Mouse (Mus musculus): ENCODE data around the gene Padi6. TPM values are rescaled to one million over a fixed set of nuclear protein-coding genes. Genes with fewer than 3 reads are reported as not detected.

The Padi6 gene
- total and polyA plus RNA-seq, 2 experiments from 2014 or later: 0.11 to 0.58 TPM

DNA sequence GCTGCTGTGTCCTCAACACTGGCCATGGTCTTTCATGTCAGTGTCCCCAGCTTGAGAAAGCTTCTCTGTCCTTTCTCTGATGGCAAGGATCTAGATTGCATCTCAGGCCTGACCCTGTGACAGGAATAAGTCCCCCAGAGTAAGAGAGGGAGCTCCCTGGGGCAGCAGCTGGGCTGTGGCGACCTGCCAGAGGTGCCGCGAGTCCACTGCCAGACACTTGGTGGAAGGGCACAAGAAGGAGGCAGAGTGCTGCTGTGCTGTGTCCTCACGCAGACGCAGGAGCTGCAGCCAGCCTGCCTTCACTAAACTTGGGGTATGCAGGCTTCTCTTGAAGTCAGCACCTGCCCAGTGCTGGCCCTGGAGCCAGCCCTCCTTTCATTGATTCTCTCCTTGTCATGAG lies 31.1 kb downstream of the Padi6 start:
- 47% methylated on average over 5 of the region's 5 CpGs for WGBS
- H3K27me3 ChIP-seq (ENCODE audit: insufficient read depth, low read length): no peaks in the 10 kb centered on the region
- H3K9ac ChIP-seq (replicated peaks; ENCODE audit: low read length): no peak overlapping the region
- H3K27ac ChIP-seq: no peak overlapping the region
- no peak for TF ChIP-seq CTCF (IDR thresholded peaks at IDR 0.05; ENCODE audit: low read depth)
- no peak overlapping the region for H3K4me3 ChIP-seq (ENCODE audit: low read length)
- H3K9me3 ChIP-seq (ENCODE audit: low read length): no peaks in the 10 kb centered on the region
- H3K36me3 ChIP-seq (ENCODE audit: insufficient read depth, low read length): peaks cover 39% of the 10 kb centered on the region
- no peak overlapping the region for H3K4me2 ChIP-seq (ENCODE audit: low read depth, low read length)
- ATAC-seq (no peak), DNase-seq (ENCODE audit: low spot score) (peak; percentile 19)
- H3K4me1 ChIP-seq (ENCODE audit: insufficient read depth, low read length): no peaks in the 10 kb centered on the region

DNA sequence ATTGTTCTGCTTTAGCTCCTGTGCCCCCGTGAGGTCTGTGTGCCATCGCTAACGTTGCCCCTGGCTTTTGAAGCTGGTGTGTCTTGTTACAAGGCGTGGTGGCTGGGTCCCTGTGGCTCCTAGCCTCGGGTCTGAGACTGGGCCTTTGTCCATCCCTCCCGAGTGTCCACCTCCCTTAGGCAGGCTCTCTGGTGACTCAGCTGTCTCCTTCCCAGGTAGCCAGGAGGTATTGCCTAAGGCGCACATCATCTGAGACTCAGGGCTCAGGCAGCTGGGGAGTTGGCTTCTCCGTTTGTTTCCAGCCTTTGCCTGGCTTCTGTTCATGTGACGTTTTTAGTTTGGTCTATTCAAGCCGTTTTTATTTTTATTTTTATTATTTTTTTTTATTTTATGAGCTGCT lies 31.7 kb downstream of the Padi6 start:
- ATAC-seq (no peak), DNase-seq (ENCODE audit: low spot score) (no peak)
- peaks cover 33% of the 10 kb centered on the region for H3K36me3 ChIP-seq (ENCODE audit: insufficient read depth, low read length)
- H3K4me1 ChIP-seq (ENCODE audit: insufficient read depth, low read length): no peaks in the 10 kb centered on the region
- no peaks in the 10 kb centered on the region for H3K27me3 ChIP-seq (ENCODE audit: insufficient read depth, low read length)
- no peak overlapping the region for H3K27ac ChIP-seq
- H3K9me3 ChIP-seq (ENCODE audit: low read length): no peaks in the 10 kb centered on the region
- H3K4me2 ChIP-seq (ENCODE audit: low read depth, low read length): no peak overlapping the region
- no peak overlapping the region for H3K9ac ChIP-seq (replicated peaks; ENCODE audit: low read length)
- 70% methylated on average over 10 of the region's 10 CpGs for WGBS
- TF ChIP-seq CTCF (IDR thresholded peaks at IDR 0.05; ENCODE audit: low read depth): no peak
- no peak overlapping the region for H3K4me3 ChIP-seq (ENCODE audit: low read length)

DNA sequence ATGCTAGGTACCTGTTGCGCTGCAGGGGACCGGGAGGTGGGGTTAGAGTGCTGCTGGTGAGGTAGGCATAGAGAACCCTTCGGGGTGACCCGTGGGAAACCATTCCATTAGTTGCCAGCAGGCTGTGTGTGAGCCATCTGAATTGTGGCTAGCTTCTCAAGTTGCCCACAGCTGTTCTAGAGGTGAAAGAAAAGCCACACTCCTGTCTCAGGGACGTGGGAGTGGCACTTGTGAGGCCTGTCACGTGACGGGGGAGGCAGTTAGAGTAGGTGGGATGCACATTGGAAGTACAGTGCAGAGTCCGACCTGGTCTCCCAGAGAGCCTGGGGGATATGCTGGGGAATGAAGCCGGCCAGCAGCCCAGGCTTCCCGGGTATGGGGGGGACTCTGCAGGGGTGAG lies 32.8 kb downstream of the Padi6 start:
- TF ChIP-seq CTCF (IDR thresholded peaks at IDR 0.05; ENCODE audit: low read depth): no peak
- 85% methylated on average over 10 of the region's 10 CpGs for WGBS

DNA sequence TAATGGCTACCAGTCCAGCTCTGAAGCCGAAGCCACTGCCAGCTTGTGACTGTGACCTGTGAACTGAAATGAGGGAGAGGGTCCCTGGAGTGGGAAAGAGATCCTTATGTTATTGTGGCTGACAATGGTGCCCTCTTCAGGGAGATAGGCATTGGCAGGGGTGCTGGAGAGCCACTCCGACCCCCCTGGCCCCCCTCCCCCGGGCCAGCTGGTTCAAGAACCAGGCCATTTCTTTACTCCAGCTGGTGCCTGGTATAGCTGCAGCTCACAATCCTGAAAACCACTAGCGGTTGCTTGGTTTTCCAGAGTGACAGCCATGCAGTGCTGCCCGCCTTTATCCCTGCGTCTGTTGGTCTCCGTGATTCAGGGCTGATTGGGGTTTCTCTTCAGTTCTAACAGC lies 33.3 kb downstream of the Padi6 start:
- Histone ChIP-seq H3K9me3 (ENCODE audit: low read length) (no peaks in the 10 kb centered on the region), H3K36me3 (ENCODE audit: insufficient read depth, low read length) (peaks cover 31% of the 10 kb centered on the region), H3K4me2 (ENCODE audit: low read depth, low read length) (no peak overlapping the region), H3K9ac (replicated peaks; ENCODE audit: low read length) (no peak overlapping the region), H3K4me3 (ENCODE audit: low read length) (no peak overlapping the region), H3K27ac (no peak overlapping the region), H3K27me3 (ENCODE audit: insufficient read depth, low read length) (no peaks in the 10 kb centered on the region), H3K4me1 (ENCODE audit: insufficient read depth, low read length) (no peaks in the 10 kb centered on the region)
- no peak for TF ChIP-seq CTCF (IDR thresholded peaks at IDR 0.05; ENCODE audit: low read depth)
- ATAC-seq: no peak
- peak; percentile 46 for DNase-seq (ENCODE audit: low spot score)
- WGBS: 54% methylated on average over 7 of the region's 7 CpGs

More for the DNA sequence above, 32.8 kb downstream of the Padi6 start:
- Histone ChIP-seq H3K4me3 (ENCODE audit: low read length) (no peak overlapping the region), H3K9ac (replicated peaks; ENCODE audit: low read length) (no peak overlapping the region), H3K4me1 (ENCODE audit: insufficient read depth, low read length) (no peaks in the 10 kb centered on the region), H3K36me3 (ENCODE audit: insufficient read depth, low read length) (peaks cover 31% of the 10 kb centered on the region), H3K4me2 (ENCODE audit: low read depth, low read length) (no peak overlapping the region), H3K27me3 (ENCODE audit: insufficient read depth, low read length) (no peaks in the 10 kb centered on the region), H3K27ac (no peak overlapping the region), H3K9me3 (ENCODE audit: low read length) (no peaks in the 10 kb centered on the region)
- ATAC-seq: no peak
- no peak for DNase-seq (ENCODE audit: low spot score)

DNA sequence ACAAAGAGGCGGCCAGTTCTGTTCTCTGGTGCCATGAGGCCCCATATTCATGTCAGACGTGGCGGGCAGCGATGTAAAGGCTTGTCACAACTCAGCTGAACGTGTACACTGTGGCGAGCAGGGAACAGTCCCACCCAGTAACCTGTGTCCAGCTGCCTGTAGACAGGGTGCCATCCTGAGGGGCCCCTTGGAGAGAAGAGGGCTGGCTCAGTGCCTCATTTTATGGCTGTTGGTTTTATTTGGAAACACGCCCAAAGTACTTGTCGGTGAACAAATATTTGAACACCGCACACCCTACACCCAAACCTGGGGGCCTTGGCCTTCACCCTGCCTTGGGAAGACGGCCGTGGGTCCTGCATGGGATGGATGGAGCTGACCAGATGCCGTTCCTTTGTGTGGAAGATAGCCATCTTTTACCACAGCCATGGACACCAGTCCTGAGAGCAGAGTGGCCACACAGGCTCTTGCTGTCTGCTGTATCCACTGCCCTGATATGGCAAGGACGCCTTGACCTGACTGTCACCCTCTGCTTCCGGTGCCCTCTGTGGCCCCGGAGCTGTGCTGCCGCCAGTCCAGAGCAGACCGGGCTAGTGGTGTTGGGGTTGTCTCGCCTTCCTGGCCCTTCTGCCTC lies 34.0 kb downstream of the Padi6 start:
- H3K4me3 ChIP-seq (ENCODE audit: low read length): no peak overlapping the region
- H3K4me1 ChIP-seq (ENCODE audit: insufficient read depth, low read length): no peaks in the 10 kb centered on the region
- ATAC-seq (no peak), DNase-seq (ENCODE audit: low spot score) (no peak)
- H3K4me2 ChIP-seq (ENCODE audit: low read depth, low read length): no peak overlapping the region
- 75% methylated on average over 18 of the region's 18 CpGs for WGBS
- H3K9ac ChIP-seq (replicated peaks; ENCODE audit: low read length): no peak overlapping the region
- TF ChIP-seq CTCF (IDR thresholded peaks at IDR 0.05; ENCODE audit: low read depth): no peak
- H3K27ac ChIP-seq: no peak overlapping the region
- H3K9me3 ChIP-seq (ENCODE audit: low read length): no peaks in the 10 kb centered on the region
- no peaks in the 10 kb centered on the region for H3K27me3 ChIP-seq (ENCODE audit: insufficient read depth, low read length)
- peaks cover 31% of the 10 kb centered on the region for H3K36me3 ChIP-seq (ENCODE audit: insufficient read depth, low read length)

DNA sequence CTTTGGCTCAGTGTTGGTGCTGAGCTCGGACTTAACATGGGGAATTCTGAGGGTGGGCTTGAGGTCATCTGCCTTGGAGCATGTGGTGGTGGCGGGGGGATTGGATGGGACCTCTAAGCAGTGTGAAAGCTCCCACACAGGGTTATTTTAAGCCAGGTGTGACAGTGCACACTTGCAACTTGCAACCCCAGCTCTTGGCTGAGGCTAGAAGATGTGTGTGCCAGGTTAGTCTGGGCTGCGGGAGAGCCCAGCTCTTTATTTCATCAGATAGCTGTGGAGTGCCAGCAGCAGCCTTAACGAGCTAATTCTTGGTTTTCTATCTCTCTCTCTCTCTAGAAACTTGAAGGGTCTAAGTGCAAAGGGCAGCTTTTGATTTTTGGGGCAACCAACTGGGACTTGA lies 34.8 kb downstream of the Padi6 start:
- Histone ChIP-seq H3K9me3 (ENCODE audit: low read length) (no peaks in the 10 kb centered on the region), H3K4me1 (ENCODE audit: insufficient read depth, low read length) (no peaks in the 10 kb centered on the region)

DNA sequence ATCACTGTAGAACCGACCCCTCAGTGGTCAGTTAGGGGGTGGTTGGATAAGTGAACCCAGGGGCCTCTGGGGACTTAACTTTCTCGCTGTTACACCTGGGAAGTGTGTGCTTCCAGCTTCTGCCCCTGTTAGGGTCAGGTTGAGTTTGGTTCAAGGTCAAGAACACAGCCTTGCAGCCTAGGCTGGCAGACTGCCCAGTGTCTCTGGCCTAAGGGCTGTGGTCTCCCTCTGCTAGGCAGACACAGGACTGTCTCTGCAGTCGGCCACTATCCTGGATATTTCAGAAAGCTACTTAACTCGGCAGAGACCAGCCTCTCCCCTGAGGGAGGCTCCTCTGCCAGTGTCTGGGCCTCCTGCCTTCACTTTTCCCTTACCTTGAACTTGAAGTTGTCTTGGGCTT lies 38.3 kb downstream of the Padi6 start:
- peak overlapping the region; percentile 87 for H3K4me2 ChIP-seq (ENCODE audit: low read depth, low read length)
- no peak overlapping the region for H3K9ac ChIP-seq (replicated peaks; ENCODE audit: low read length)
- TF ChIP-seq CTCF (IDR thresholded peaks at IDR 0.05; ENCODE audit: low read depth): no peak
- H3K27ac ChIP-seq: 0 out of 2 replicates have a peak overlapping the region, but pooled peaks have one; percentile 89
- H3K4me1 ChIP-seq (ENCODE audit: insufficient read depth, low read length): 0 out of 2 replicates have a peak, but pooled peaks cover 4% of the 10 kb centered on the region
- H3K4me3 ChIP-seq (ENCODE audit: low read length): no peak overlapping the region
- H3K36me3 ChIP-seq (ENCODE audit: insufficient read depth, low read length): peaks cover 13% of the 10 kb centered on the region; the same call in 1 of the 2 replicates
- H3K27me3 ChIP-seq (ENCODE audit: insufficient read depth, low read length): 0 out of 2 replicates have a peak, but pooled peaks cover 7% of the 10 kb centered on the region
- WGBS: 29% methylated on average over 4 of the region's 4 CpGs
- no peaks in the 10 kb centered on the region for H3K9me3 ChIP-seq (ENCODE audit: low read length)
- DNase-seq (ENCODE audit: low spot score) (no peak), ATAC-seq (no peak)

More for the DNA sequence above, 34.8 kb downstream of the Padi6 start:
- Histone ChIP-seq H3K27ac (no peak overlapping the region), H3K36me3 (ENCODE audit: insufficient read depth, low read length) (peaks cover 27% of the 10 kb centered on the region), H3K4me3 (ENCODE audit: low read length) (no peak overlapping the region), H3K27me3 (ENCODE audit: insufficient read depth, low read length) (no peaks in the 10 kb centered on the region), H3K9ac (replicated peaks; ENCODE audit: low read length) (no peak overlapping the region), H3K4me2 (ENCODE audit: low read depth, low read length) (no peak overlapping the region)
- ATAC-seq (no peak), DNase-seq (ENCODE audit: low spot score) (no peak)
- 68% methylated on average over 4 of the region's 4 CpGs for WGBS
- TF ChIP-seq CTCF (IDR thresholded peaks at IDR 0.05; ENCODE audit: low read depth): no peak
